Mouse (Mus musculus): ENCODE results near the gene Thoc2. TPM values are rescaled to one million over a fixed set of nuclear protein-coding genes. Genes with fewer than 3 reads are reported as not detected.
"Not testable (repeated sequence)": the region's sequence is repeated elsewhere in the genome, so short reads cannot be mapped to it uniquely, and the experiment has no call there.

The Thoc2 gene
- total RNA-seq (2021) = 74.2 and 85.3 TPM in 2 replicates
- long read RNA-seq, experiment 1, full-length matches to known transcripts = 2 of 8 reads
- long read RNA-seq, experiment 1, partial matches to known transcripts = 4 of 8 reads
- long read RNA-seq, experiment 1, other reads (novel, unspliced or antisense) = 2 of 8 reads
- long read RNA-seq, experiment 2, partial matches to known transcripts = 1 of 9 reads
- long read RNA-seq, experiment 2, other reads (novel, unspliced or antisense) = 8 of 9 reads

DNA sequence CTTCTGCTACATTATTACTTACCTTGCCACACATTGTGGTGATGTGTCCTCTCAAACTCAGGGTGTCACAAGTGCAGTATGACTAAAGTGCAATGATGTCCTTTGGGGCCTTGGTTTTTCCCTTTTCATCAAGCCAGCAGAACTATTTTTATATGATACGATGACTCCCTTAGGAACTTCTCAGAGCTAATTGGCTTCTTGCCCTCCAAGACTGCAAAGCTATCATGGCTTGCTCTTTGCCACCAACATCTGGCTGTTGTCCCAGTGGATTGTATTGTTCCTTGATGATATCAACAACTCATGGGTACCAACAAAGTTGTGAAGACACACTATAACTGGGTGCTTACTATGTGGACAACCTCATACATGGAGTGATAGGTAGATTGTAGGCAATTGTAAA is at the start of gene Thoc2:
Gene Thoc2 (minus strand): TSS at position 101 of the 400 bp plus-strand sequence.
- peak; percentile 7 for DNase-seq

DNA sequence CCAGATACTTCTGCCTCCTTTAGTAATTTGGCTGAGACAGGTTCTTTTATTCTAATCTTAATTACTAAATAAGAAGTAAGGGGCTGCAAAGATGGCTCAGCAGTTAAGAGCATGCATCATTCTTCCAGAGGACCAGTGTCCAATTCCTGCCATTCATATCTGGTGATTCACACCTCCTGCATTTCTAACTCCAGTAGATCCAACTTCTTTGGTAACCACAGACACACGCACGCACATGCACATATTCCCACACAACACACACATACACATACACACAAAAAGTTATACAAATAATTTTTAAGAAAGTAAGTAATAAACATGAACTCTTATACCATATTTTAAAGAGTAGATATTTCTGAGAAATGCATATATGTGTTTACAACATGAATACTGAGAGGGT is 49.6 kb upstream of the Thoc2 start:
- DNase-seq = no peak

DNA sequence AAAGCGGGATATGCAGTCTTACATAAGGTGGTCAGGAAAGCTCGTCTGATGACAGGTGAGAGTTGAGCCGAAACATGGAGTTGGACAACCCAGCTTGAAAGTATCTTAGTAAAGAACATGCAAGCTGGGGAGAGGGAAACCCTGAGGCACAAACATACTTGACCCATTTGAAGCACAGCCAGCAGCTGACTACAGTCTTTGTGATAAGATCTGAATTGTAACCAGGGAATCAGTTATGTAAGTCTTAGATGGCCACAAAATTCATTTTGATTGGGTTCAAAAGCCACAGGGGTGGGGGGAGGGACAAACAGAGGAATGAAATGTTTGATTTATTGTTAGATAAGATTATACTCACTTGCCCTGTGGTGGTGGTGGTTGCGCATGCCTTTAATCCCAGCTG is 48.9 kb upstream of the Thoc2 start:
- no peak for DNase-seq

DNA sequence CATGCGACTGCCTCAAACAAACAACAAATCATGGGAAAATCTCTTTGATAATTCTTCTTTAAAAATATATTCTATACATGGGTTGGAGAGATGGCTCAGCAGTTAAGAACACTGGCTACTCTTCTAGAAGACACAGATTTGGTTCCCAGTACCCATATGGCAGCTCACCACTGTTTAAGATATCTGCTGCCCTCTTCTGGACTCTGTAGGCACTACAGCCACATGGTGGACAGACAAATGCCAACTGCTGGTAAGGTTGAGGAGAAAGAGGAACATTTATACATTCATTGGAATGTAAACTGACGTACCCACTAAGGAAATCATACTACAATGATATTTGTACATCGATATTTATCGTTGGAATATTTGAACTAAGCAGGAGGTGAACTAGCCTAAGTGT is 36.7 kb upstream of the Thoc2 start:
- DNase-seq = peak; percentile 30

DNA sequence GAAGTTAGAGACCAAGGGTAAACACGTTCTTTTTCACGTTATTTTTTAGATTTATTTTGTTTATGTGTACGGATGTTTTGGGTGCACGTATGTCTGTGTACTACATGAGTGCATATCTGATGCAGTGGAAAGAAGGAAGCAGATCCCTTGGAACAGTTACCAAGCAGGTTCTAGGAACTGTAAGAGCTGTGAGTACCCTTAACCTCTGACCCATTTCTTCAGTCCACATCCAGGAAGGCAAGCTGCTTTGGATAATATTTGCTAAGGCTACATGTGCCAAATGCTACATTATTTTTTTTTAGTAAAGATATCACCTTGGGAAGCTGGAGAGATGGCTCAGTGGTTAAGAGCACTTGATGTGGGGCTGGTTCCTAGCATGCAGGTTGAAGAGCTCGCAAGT is 21.4 kb upstream of the Thoc2 start:
- no peak for DNase-seq

DNA sequence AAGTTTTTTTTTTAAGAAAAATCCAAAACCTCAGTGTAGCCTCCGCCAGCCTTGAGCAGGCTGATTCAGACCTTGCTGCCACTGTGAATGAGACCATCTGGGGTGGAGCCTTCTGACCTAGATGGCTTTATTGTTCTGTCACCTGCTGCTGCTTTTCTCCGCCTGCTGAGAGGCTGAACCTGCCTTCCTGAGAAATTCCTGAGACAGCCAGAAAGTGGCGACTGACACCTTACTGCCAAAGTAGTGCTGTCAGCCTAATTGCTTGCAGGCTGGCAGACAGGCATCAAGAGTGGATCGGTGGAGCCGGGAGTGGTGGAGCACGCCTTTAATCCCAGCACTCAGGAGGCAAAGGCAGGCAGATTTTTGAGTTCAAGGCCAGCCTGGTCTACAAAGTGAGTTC is 11.3 kb upstream of the Thoc2 start:
- DNase-seq = not testable (repeated sequence)

DNA sequence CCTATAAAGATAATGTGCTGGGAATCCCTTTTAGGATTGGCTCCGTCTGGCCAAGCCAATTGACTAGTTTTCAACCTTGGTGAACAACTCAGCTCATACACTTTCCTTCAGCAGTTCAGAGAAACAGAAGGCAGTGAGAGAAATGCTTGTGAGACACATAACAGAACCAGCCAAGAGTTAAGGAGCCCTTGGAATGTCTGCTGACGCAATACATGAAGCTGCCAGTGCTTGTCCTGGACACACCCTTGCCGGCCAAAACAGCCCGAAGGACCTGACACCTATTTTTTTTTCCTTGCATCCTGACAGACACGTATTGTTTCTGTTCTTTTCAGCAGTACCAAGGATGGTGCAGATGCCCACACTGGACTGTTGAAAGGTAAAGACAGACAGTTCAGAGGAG is 4.2 kb upstream of the Thoc2 start:
- DNase-seq = no peak

DNA sequence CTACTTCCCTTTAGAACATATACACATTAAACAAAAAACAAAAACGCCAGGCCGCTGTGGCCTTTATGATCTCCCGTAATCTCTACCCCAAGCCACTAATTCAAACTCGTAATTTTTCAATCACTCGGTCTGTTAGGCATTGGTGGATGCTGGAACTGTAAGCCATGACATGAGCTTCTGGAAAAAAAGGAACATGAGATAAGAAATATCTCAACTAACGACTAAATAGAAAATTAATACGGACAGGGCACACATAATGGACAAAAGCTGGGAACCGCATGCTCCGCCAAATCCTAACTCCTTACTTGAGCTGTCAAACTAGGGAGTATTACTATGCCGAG is 8.4 kb downstream of the Thoc2 start:
- DNase-seq = no peak

DNA sequence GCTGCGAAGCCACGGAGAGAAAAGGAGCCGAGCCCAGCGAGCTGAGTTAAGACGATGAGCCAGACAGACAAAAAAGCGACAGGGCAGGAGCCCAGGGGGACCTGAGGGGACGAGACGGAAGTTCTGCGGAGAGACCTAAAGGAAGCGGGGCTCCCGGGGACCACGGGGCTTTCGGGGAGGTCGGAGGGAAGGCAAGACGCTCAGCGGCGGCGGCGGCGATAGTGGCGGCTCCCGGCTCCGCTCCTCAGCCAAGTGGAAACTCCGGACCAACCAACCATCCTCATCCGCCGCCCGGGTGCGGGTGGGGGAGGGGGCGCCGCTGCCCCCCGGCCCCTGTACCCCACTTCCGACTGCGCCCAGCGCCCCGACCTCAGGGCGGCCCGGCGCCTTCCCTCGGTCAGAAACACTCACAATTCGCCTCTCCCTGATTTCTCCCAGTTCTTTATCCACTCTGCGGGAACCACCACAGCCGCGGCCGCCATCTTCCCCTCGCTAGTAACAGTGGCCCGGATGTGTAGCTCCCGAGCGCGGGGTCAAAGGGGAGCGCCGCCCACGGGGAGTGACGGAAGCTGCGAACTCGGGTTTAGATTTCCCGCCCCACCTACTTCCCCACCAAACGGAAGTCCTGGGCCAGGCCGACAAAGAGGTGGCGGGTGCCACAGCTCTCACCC is 8.9 kb downstream of the Thoc2 start:
- peak; percentile 93 for DNase-seq

DNA sequence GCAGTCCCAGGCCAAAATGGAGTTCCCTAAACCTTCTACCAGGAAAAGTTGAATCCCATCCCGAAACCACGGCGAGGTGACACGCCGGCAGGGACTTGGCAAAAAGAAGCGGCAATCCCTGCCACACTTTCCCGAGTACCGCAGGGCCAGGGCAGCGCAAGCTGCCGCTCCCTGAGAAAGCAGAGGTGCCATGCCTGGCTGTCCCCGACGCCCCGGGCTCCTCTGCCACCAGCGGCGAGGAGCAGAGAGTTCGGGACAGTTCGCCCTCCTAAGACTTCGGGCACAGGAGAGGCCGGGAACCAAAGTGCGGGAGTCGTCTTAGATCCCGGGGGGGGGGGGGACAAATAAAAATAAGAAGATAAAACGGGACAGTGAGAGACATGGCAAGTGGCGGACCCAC is 9.5 kb downstream of the Thoc2 start:
- peak; percentile 59 for DNase-seq

DNA sequence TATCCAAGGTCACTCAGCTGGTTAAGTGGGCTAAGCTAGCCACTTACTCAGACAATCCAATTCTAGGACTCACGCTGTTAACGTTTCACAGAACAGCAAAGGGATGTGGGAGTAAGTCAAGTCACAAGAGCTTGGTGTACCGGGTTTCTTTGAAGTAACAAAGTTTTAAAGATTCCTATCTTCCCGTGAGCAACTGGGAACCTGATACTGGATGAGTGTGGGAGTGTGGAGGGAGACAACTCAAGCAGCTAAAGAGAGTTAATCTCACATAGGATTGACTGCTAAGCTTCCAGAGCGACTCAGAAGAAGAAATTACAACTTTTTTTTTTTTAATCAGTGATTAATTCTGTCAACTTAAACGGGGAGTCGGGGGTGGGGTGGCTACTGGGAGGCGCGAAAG is 10.0 kb downstream of the Thoc2 start:
- no peak for DNase-seq

DNA sequence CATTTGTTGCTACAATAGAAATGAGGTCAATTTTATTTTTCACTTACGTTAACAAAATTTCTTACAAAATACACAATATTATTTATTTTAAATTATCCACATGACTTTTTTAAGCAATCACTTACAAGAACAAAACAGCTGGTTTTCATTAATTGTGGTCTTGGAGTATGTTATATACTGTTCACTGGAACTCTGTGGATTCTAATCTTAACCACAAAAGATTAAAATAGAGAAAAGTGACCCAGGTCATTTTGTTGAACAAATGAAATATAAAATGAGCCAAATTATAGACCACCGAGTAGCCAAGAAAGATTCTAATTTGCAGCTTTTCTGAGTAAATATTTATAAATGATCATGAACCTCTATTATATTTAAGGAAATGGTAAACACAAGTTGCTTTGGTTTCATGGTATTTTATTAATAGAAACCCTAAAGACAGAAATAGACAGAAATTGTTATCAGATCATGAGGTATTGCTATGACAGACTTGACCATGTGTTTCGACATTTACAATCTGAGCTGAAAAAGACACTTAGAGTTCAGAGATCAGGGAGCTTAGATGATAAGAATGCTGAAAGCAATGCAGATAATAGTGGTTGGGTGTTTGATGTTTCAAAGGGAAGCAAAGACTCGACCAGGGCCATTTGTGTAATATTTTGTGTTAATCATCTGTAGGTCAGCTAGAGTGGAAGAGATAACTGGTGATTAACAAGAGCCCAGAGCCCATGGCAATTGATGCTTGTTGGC is 35.5 kb downstream of the Thoc2 start:
- no peak for DNase-seq

DNA sequence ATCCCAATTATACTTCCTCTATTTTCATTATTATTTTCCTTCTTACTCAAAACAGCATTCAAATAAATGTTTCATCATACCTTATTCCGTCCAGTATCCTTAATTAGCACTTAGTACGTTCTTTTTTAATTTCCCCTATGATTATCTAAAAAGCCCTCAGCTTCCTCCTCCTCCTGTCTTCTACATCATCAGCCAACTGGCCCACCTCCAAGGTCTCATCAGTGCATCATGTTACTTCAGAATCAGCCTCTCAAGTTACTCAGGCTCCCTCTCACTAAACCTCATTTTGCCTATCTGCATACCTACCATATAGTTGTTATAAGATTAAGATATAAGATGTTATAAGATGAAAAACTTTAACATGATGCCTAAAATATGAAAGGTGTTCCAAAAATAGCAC is 43.9 kb downstream of the Thoc2 start:
- peak; percentile 9 for DNase-seq

DNA sequence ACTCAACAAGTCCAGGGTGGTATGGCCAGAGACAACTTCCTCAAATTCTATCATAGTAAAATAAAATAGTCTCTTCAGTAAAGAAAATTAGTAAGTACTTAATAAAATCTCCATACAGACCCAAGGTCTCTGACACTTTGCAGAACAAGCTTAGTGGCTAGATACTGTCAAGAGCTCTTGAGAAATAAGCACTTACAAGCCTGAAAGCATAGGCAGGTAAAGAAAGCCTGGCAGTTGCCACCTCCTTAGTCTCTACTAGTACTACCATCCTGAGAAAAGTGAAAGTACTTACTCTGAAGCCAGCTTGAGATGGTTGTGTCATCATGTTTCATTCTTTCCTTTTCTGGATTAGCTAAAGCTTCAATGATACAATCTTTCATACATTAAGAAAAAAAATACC is 82.7 kb downstream of the Thoc2 start:
- DNase-seq = no peak

DNA sequence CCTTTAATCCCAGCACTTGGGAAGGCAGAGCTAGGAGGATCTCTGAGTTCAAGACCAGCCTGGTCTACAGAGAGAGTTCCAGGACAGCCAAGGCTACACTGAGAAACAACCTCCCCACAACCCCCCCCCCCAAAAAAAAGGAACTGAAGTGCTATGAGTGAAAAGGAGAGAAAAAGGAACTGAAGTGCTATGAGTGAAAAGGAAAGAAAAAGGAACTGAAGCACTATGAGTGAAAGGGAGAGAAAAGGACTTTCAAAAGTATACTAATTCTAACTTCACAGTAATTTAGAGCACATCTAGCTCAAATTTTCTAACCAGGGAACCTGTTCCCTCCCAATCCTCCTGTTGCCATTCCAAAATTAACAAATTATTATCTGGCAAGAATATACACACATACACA is 114.9 kb downstream of the Thoc2 start:
- DNase-seq = no peak

DNA sequence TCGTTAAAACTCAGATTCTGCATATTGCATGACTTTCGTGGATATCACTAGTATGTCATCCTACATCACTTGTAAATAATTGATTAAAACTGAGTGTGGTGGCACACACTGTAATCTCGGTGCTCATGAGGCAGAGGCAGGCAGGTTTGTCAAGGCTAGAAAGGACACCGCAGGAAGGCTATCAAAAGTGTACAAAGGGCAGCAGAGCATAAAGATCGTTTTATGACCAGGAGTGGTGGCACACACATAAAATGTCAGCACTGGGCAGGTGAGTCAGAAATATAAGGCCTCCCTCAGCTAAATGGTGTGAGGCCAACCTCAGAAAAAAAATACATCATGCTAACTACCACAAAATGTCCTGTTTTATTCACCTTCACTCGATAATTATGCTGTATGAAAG is 127.2 kb downstream of the Thoc2 start:
- DNase-seq = no peak

Small RNA genes within 50 kb of the gene (microRNA-seq; reads per million reads assigned to microRNA genes)
- gene Gm44490 = 0 reads per million in 2 experiments

Other genes starting within 250 kb of the Thoc2 start
- gene Xiap, start 139.0 kb upstream of the Thoc2 start, total RNA-seq (2021) = 60.3 and 63.6 TPM in 2 replicates
- 79.0 and 86.5 TPM in 2 replicates for gene Stag2, start 228.6 kb upstream of the Thoc2 start, total RNA-seq (2021)